Mouse (Mus musculus) G1E (cell line): ENCODE measurements around the gene Sac3d1.

Source experiments
- CTCF ChIP-seq: IDR thresholded peaks from 2 replicates; pipeline ENCODE4 v1.5.1; 2012; ENCODE audit warnings: low read depth, low read length, inconsistent platforms, mixed read lengths
- GATA1 ChIP-seq: IDR thresholded peaks from 2 replicates; pipeline ENCODE4 v1.6.1; 2012; ENCODE audit warnings: borderline replicate concordance, low read length, inconsistent platforms, mixed read lengths
- TAL1 ChIP-seq: conservative IDR thresholded peaks from 2 replicates; pipeline ENCODE4 v1.6.1; 2012; ENCODE audit warnings: low read depth, low read length, inconsistent platforms, mixed read lengths

- TF ChIP-seq CTCF, result no peak
- TF ChIP-seq GATA1, result no peak
- no peak for TF ChIP-seq TAL1
These were observed 4.9 kb upstream of the Sac3d1 start for GRCm38 (mm10) chr19:6123330-6123729.
